ENCODE assay signal across 11 mouse cellular contexts in the genomic region with DNA sequence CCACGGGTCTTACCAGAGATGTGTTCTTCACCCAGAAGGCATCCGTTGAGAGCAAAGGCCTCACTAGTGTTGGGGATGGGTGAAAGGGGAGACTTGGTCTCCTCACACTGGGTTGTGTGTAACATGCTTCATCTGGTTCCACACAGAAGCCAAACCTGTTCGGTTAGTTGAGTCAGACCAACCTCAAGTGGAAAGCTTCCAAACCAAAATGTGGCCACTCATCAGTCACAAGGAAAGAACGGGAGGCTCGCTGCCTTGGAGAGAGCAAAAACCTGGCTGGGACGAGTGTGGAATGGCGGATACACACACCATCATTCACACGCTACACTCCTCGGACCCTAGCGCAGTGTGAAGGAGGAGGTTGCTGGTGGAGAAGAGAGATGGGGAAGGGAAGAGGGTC. TPM values are rescaled to one million over a fixed set of nuclear protein-coding genes. Genes with fewer than 3 reads are reported as not detected.
DNase-seq lines count a peak whose midpoint lies in the region; ATAC-seq and TF ChIP-seq lines count a peak whose summit lies in the region.
"Had no signal": no experiment of that assay in that cellular context is flagged by ENCODE, and none has a peak within 500 bp of the region (broad histone marks: within the 10 kb centered on the region; RNA-seq: fewer than 3 reads in every experiment).

No protein-coding gene starts in this region.

- H3K9me3 ChIP-seq in hindbrain, embryonic 11.5 days (ENCODE audit: control insufficient read depth, low read length): no peaks in the 10 kb centered on the region
- H3K9me3 ChIP-seq: neural tube, embryonic 15.5 days had no signal

- H3K36me3 ChIP-seq in myocyte (ENCODE audit: control insufficient read depth, insufficient read depth): no peaks in the 10 kb centered on the region
- no peaks in the 10 kb centered on the region for H3K36me3 ChIP-seq in hindbrain, embryonic 11.5 days (ENCODE audit: control insufficient read depth, insufficient read depth, low read length)
- H3K36me3 ChIP-seq: neural tube, embryonic 15.5 days had no signal

- no peak for TF ChIP-seq POLR2A in myocyte (IDR thresholded peaks at IDR 0.05; ENCODE audit: insufficient read length, low read depth)

- H3K4me3 ChIP-seq in myocyte: no peak overlapping the region
- no peak overlapping the region for H3K4me3 ChIP-seq in hindbrain, embryonic 11.5 days (ENCODE audit: low read depth, low read length)
- H3K4me3 ChIP-seq: neural tube, embryonic 15.5 days had no signal

- peak; percentile 73 for DNase-seq in 3T3-L1 (ENCODE audit: low read depth, low spot score)
- peak; percentile 88 for DNase-seq in gonadal fat pad, adult 2 months (ENCODE audit: low read depth)
- DNase-seq in kidney, postnatal 36 days: peak; percentile 46 to 48
- no peak for DNase-seq in frontal cortex, postnatal 25 days (ENCODE audit: low spot score in 2 of 2)
- DNase-seq in B cell, adult 2 months: no peak
- DNase-seq in frontal cortex, adult 2 months (ENCODE audit: extremely low spot score in 1 of 2, low spot score in 1 of 2): no peak
- DNase-seq in hindbrain, embryonic 11.5 days (ENCODE audit: low spot score): no peak
- DNase-seq: heart, postnatal 36 days had no signal

- H3K27ac ChIP-seq in hindbrain, embryonic 11.5 days (ENCODE audit: low read depth, low read length): no peak overlapping the region
- H3K27ac ChIP-seq: neural tube, embryonic 15.5 days had no signal

- H3K27me3 ChIP-seq in myocyte (ENCODE audit: control insufficient read depth, insufficient read depth, insufficient read length): no peaks in the 10 kb centered on the region
- no peaks in the 10 kb centered on the region for H3K27me3 ChIP-seq in hindbrain, embryonic 11.5 days (ENCODE audit: control insufficient read depth, insufficient read depth, low read length)
- H3K27me3 ChIP-seq: CH12.LX; neural tube, embryonic 15.5 days had no signal

- no peaks in the 10 kb centered on the region for H3K79me2 ChIP-seq in myocyte (ENCODE audit: control insufficient read depth, insufficient read depth)

- H3K4me1 ChIP-seq in hindbrain, embryonic 11.5 days (replicated peaks; ENCODE audit: control insufficient read depth, insufficient read depth, low read length): no peaks in the 10 kb centered on the region
- H3K4me1 ChIP-seq: neural tube, embryonic 15.5 days had no signal

- WGBS in hindbrain, embryonic 11.5 days: 87% methylated on average over 10 of the region's 10 CpGs

- no peak for ATAC-seq in hindbrain, embryonic 11.5 days (ENCODE audit: low FRiP score)

- no peak overlapping the region for H3ac ChIP-seq in myocyte (ENCODE audit: control insufficient read depth, insufficient read length)

- H3K4me2 ChIP-seq in myocyte (ENCODE audit: low read depth): no peak overlapping the region
- H3K4me2 ChIP-seq in hindbrain, embryonic 11.5 days (replicated peaks; ENCODE audit: low read depth, low read length): no peak overlapping the region
- H3K4me2 ChIP-seq: neural tube, embryonic 15.5 days had no signal

- H3K9ac ChIP-seq in hindbrain, embryonic 11.5 days (ENCODE audit: low read depth, low read length): no peak overlapping the region
- H3K9ac ChIP-seq: neural tube, embryonic 15.5 days had no signal

TF ChIP-seq in myocyte, 11 proteins besides CTCF, POLR2A, EP300 and RAD21:
- TF ChIP-seq E2F4 (IDR thresholded peaks at IDR 0.05; ENCODE audit: insufficient read depth) (no peak), USF1 (IDR thresholded peaks at IDR 0.05; ENCODE audit: low read depth) (peak; percentile 17)

RNA-seq across cellular contexts. Expression of a gene that starts 22.4 kb away (rescaled TPM):
- polyA plus RNA-seq in gonadal fat pad, adult 2 months (2012; rRNA removed): 126 and 166 TPM in 2 replicates
- polyA plus RNA-seq in myocyte (2012; fragmentation: generic; extraction: Trizol): 6.8 TPM
- 27.4 and 28.1 TPM in 2 replicates for polyA plus RNA-seq in frontal cortex, adult 2 months (2012; rRNA removed)
- 46.5 and 46.8 TPM in 2 replicates for polyA plus RNA-seq in hindbrain, embryonic 11.5 days (2014; fragmentation: Nextera tagmentation; extraction: Ambion mirVana)

Comparison
In these comparisons a context has a peak if more than half of its experiments do, and no peak if none do; other contexts are left out.
1. DNase-seq: peak in 3T3-L1 (single experiment), gonadal fat pad, adult 2 months (single experiment) and kidney, postnatal 36 days (2 of 2); none in frontal cortex, postnatal 25 days (0 of 2), B cell, adult 2 months (0 of 2), frontal cortex, adult 2 months (0 of 2) and hindbrain, embryonic 11.5 days (single experiment).